Mouse (Mus musculus) left cerebral cortex, postnatal 36 days (tissue): ENCODE results near the gene Col27a1. TPM values are rescaled to one million over a fixed set of nuclear protein-coding genes. Genes with fewer than 3 reads are reported as not detected.
A peak's percentile ranks its signal among the peaks of the same experiment; 100 is the strongest.

Source experiments
- DNase-seq, 2 experiments: peaks; one replicate each; pipeline ENCODE4 v3.0.0; 2021 to 2022; ENCODE audit warnings: low spot score in 2 of 2, mixed read lengths in 1 of 2
- intact Hi-C: fragments of 180-260 bp; cut with DNase I; formaldehyde crosslinking; loops from one replicate; pipeline ENCODE4 v1.15.1; 2025
- total RNA-seq, 2 experiments: library from RNA; stranded (reverse); gene quantifications; 2 replicates each; pipeline ENCODE4 v1.2.3; 2021

Gene Col27a1
- total RNA-seq, 2 experiments from 2014 or later, result 2.2 to 4.3 TPM

DNA sequence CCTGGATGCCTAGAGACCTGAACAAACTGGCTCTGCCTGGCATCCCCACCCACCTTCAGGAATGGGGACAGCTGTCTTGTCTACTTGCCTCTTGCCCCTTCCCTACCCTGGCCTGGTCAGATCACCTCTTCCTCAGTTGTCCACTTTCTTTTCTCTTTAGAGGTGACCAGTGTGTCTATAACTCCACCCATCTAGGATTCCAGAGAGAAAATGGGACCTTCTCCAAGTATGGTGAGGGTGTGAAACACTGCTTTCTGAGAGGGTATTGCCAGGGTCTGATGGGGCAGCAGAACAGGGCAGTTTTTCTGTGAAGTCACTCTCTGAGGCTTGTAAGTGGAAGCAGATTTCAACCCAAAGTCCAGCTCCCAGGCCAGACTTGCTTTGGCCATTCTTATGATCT, 131.5 kb downstream of the Col27a1 start:
- no peak for DNase-seq
- intact Hi-C loops, result no loop called here

GRCm38 (mm10) chr4:63346659-63347058, 132.9 kb downstream of the Col27a1 start:
- intact Hi-C loops, result no loop called here

DNA sequence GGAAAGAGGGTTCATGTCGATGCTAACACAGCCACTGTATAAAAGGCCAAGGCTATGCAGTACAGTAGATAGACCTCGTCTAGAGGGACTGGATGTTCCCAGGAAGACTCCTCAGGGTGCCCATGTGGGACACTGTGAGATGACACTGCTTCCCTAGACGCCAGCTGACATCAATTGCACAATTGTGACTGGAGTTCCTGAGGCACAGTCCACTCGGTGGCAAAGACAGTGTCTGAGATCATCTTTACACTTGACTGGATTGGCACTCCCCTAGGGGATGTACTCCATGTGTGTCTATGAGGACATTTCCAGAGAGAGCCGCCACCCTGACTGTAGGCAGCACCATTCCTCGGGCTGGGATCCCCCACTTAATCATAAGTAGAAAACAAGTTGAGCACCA, 134.7 kb downstream of the Col27a1 start:
- intact Hi-C loops, result no loop called here
- no peak for DNase-seq

More at GRCm38 (mm10) chr4:63346659-63347058, 132.9 kb downstream of the Col27a1 start:
- DNase-seq, result no peak

GRCm38 (mm10) chr4:63355877-63356665, 142.3 kb downstream of the Col27a1 start, which contains the start of gene Orm3:
Gene Orm3 (plus strand): TSS chr4:63356162.
- intact Hi-C loops, result no loop called here
- no peak for DNase-seq

- DNase-seq, result no peak
- intact Hi-C loops, result no loop called here
These were observed 143.3 kb downstream of the Col27a1 start for GRCm38 (mm10) chr4:63356981-63357570.

GRCm38 (mm10) chr4:63359861-63360260, 146.1 kb downstream of the Col27a1 start:
- no peak for DNase-seq
- intact Hi-C loops, result no loop called here

GRCm38 (mm10) chr4:63362150-63362549, 148.3 kb downstream of the Col27a1 start, which contains the start of gene Orm2:
Gene Orm2 (plus strand): TSS chr4:63362449.
- no peak for DNase-seq
- intact Hi-C loops, result no loop called here

DNA sequence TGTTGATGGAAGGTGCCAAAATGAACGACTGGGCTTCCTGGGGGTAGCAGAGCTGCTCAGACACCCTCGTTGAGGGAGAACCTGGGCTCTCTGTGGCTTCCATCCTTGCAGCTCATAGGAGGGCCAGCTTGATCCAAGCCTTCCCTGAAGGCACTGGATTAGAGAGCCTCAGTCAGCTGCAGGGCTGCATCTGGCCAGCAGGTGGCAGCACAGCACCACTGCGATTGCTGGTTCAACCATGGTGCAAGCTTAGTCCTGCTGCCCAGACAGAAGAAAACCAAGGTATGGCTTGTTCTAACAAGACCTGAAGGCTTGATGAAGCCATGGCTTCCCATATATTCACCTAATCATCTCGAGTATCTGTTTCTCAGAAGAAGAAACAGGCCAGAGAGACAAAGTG, 154.8 kb downstream of the Col27a1 start:
- intact Hi-C loops, result loop anchor here (2.0 to 5.0 kb wide), 3 partner anchors 40 to 1124 kb away; no protein-coding TSS in a partner anchor
- DNase-seq, result peak; percentile 74 to 85

DNA sequence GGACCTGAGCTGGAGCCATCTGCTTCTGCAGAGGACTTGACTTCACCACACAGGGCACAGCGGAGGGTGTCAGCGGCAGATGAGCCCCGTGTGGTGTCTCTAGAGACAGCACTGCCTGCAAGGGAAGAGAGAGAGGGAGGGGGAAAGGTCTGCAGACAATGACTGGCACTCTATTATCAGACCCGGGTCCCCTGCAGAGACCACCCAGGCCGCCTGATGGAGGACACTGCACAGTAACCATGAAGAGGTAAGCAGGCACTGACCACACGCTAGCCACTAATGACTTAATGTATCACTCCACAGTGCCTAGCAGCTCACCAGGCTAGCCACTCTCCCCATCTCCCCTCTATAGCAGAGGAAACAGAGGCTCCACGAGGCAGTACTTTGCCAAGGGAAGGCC, 157.1 kb downstream of the Col27a1 start:
- no peak for DNase-seq
- intact Hi-C loops, result no loop called here

DNA sequence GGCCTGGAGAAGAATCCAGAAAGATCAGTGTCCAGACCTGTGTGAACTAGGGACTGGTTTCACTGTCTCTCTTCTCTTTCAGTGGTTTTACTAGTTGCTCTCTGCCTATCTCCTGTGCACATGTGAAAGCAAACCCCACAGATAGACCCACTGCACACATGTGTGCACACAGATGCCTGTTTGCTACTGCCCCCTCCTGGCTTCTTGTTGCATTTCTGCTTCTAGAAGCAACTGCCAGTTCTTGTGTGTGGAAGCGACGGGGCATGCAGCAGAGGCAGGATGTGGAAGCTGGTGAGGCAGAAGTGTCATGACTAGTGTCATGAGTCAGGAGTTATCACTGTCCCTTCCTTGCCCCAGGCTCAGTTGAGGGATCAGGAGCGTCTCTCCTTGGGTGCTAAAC, 158.1 kb downstream of the Col27a1 start:
- intact Hi-C loops, result no loop called here
- DNase-seq, result no peak

GRCm38 (mm10) chr4:63373404-63373803, 159.6 kb downstream of the Col27a1 start:
- no peak for DNase-seq
- intact Hi-C loops, result no loop called here

- no peak for DNase-seq
- intact Hi-C loops, result loop anchor here (2.0 kb wide), 1 partner anchor 24 kb away; no protein-coding TSS in a partner anchor
These were observed 160.5 kb downstream of the Col27a1 start for GRCm38 (mm10) chr4:63374331-63374730.

DNA sequence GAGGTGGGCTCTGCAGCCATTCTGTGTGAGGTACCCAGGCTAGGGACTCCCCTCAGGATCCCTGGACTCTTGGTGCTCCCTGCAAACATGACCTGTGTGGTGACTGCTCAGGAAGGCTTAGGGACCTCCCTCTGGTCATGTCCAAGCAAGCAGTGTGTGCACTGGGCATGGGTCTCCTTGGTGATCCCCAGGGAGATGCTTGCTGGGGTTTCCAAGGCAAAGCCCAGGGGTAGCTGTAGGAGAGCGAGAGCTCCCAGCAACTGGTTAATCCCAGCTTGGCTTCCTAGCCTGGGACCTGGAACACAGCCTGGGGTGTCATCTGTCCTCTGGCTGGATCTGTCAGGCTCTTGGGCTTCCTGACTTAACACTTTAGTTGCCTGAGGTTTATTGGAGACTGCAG, 161.6 kb downstream of the Col27a1 start:
- DNase-seq, result no peak
- intact Hi-C loops, result loop anchor here (2.0 kb wide), 1 partner anchor 23 kb away; no protein-coding TSS in a partner anchor

DNA sequence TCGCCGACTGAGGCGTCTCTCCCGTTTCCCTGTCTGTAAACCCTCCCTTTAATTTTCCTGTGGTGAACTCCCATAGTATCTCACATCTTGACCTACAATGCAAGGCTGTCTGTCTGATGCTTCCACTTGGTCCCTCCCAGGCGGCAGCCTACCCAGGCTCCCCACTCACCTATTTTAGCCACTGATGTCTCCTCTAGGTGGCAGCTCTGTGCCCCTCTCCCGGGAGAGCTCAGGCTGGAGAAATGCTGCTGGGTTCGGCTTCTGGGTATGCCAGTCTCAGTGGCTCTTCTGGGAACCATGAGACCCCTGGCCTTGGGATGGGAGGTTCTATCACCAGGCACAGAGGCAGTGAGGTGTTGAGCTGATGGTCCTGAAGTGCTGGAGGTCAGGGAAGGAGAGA, 163.7 kb downstream of the Col27a1 start:
- intact Hi-C loops, result no loop called here
- no peak for DNase-seq

GRCm38 (mm10) chr4:63382676-63383369, 169.0 kb downstream of the Col27a1 start:
- DNase-seq, result no peak
- intact Hi-C loops, result no loop called here

DNA sequence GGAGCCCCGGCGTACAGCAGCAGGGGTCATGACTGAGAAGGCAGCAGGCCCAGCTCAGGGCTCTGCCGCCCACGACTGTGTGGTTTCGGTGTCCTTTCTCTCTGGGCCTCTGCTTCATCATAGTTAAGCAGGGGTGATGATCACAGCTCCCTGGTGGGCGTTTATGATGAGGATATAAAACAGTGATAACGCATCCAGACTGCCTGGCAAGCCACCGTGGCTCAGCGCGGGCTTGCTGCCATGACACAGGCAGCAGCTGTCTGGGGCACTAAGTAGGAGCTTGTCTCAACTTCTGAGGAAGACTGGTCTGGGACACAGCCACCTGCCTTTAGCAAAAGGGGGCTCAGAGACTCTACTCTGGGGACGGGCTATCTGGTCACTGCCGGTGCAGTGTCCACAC, 169.7 kb downstream of the Col27a1 start:
- intact Hi-C loops, result no loop called here
- no peak for DNase-seq

- DNase-seq, result no peak
- intact Hi-C loops, result no loop called here
These were observed 170.5 kb downstream of the Col27a1 start for GRCm38 (mm10) chr4:63384262-63384661.
